Mouse (Mus musculus): ENCODE data around the gene Gpc5. TPM values are rescaled to one million over a fixed set of nuclear protein-coding genes. Genes with fewer than 3 reads are reported as not detected.

The Gpc5 gene
- total and polyA plus RNA-seq, 3 experiments, result 0.14 TPM; not detected in 2

DNA sequence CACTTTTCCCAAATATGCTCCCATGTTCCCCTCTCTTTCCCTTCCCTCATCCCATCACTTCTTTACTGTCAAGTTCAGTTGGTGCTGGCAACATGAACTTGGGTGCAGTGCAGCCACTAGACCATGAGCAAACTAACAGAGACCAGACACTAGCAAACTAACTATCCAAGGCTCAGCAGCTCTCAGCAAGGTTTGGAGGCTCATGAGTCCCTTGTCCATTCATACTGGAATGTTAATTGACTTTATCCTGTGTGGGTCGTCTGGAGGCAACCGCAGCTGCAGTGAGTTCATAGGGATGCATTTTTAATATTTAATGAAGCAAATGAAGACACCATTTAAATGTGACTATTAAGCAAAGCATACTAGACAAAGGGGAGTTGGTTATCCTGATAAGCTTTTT lies 1292.6 kb downstream of the Gpc5 start:
- TF ChIP-seq SIN3A (IDR thresholded peaks at IDR 0.05; ENCODE audit: low read length) (no peak), JUND (conservative IDR thresholded peaks at IDR 0.05; ENCODE audit: low read depth, low read length) (no peak), NELFE (IDR thresholded peaks at IDR 0.05; ENCODE audit: low read depth, low read length) (no peak), SMC3 (IDR thresholded peaks at IDR 0.05; ENCODE audit: low read depth, low read length) (no peak), ZKSCAN1 (IDR thresholded peaks at IDR 0.05; ENCODE audit: borderline replicate concordance, low read depth, low read length) (no peak), MEF2A (IDR thresholded peaks at IDR 0.05; ENCODE audit: borderline replicate concordance, low read depth, low read length) (no peak), JUN (IDR thresholded peaks at IDR 0.05; ENCODE audit: insufficient read depth, low read depth, low read length) (no peak), NRF1 (IDR thresholded peaks at IDR 0.05; ENCODE audit: low read depth, low read length) (no peak), MAX (IDR thresholded peaks at IDR 0.05; ENCODE audit: low read length) (no peak), UBTF (IDR thresholded peaks at IDR 0.05; ENCODE audit: low read depth, low read length) (no peak), CTCF (conservative IDR thresholded peaks at IDR 0.05 in 1 of 2, IDR thresholded peaks at IDR 0.05 in 1 of 2; ENCODE audit: low read depth in 2 of 2, low read length in 2 of 2) (no peak), RCOR1 (conservative IDR thresholded peaks at IDR 0.05; ENCODE audit: low read depth, low read length) (no peak), CHD1 (IDR thresholded peaks at IDR 0.05; ENCODE audit: low read depth, low read length) (no peak), HCFC1 (IDR thresholded peaks at IDR 0.05; ENCODE audit: low read depth, low read length) (no peak), GABPA (IDR thresholded peaks at IDR 0.05; ENCODE audit: insufficient replicate concordance, low read depth, low read length) (no peak), EP300 (IDR thresholded peaks at IDR 0.05; ENCODE audit: low read length) (no peak), ZNF384 (IDR thresholded peaks at IDR 0.05; ENCODE audit: low read depth, low read length) (no peak), PAX5 (IDR thresholded peaks at IDR 0.05; ENCODE audit: low read length) (no peak), KAT2A (IDR thresholded peaks at IDR 0.05; ENCODE audit: insufficient replicate concordance, low read length) (no peak), CHD2 (IDR thresholded peaks at IDR 0.05; ENCODE audit: low read length) (no peak)
- DNase-seq (ENCODE audit: extremely low read depth), result no peak
- in situ Hi-C loops (cut with MboI; ENCODE audit: low pct_ligation_motif_present, low pct_unique_long_range_greater_than_20kb, low sequenced_read_pairs) (no loop called here), dilution Hi-C loops (cut with MboI; ENCODE audit: extremely low pct_ligation_motif_present, extremely low pct_unique_long_range_greater_than_20kb, low sequenced_read_pairs) (no loop called here)
- H3K36me3 ChIP-seq (replicated peaks in 1 of 2; ENCODE audit: control insufficient read depth in 1 of 2, insufficient read depth in 1 of 2, low read length in 1 of 2), result no peaks in the 10 kb centered on the region
- H3K27ac ChIP-seq (ENCODE audit: insufficient read depth, low read depth), result no peak overlapping the region
- no peaks in the 10 kb centered on the region for H3K4me1 ChIP-seq (ENCODE audit: control insufficient read depth in 1 of 2, insufficient read depth in 2 of 2)
- H3K27me3 ChIP-seq (replicated peaks), result no peaks in the 10 kb centered on the region
- no peaks in the 10 kb centered on the region for H3K79me2 ChIP-seq (replicated peaks; ENCODE audit: control insufficient read depth, extremely low read depth, insufficient read depth, poor library complexity, severe bottlenecking)
- H3K4me3 ChIP-seq (replicated peaks in 1 of 3; ENCODE audit: low read depth in 2 of 3, low read length in 2 of 3, poor library complexity in 1 of 3), result no peak overlapping the region
- no peaks in the 10 kb centered on the region for H3K9me3 ChIP-seq (replicated peaks; ENCODE audit: low read length)
- H3K9ac ChIP-seq (ENCODE audit: insufficient read depth, low read depth), result no peak overlapping the region
- no peak overlapping the region for H3K4me2 ChIP-seq (ENCODE audit: insufficient read depth, low read depth, poor library complexity, severe bottlenecking)

DNA sequence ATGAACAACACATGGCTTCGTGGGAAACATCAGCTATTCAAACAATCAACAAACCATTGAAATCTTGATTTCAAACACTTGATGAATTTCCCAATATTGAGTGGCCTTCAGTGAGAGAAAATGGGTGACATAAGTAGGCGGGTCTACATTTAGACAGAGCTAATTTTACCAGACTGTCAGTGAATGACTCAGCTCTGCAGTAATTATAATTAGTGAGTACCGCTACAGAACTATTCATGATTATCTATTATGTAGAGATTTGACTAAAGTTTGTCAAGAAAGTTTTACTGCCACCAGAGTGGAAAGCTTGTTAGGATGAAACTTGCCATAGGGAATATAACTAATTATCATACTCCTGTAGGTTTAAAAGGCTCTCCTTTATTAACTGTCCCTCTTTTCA lies 1323.5 kb downstream of the Gpc5 start:
- no peak for DNase-seq (ENCODE audit: extremely low read depth)
- Histone ChIP-seq H3K9me3 (replicated peaks; ENCODE audit: low read length) (no peaks in the 10 kb centered on the region), H3K4me3 (replicated peaks in 1 of 3; ENCODE audit: low read depth in 2 of 3, low read length in 2 of 3, poor library complexity in 1 of 3) (no peak overlapping the region), H3K36me3 (replicated peaks in 1 of 2; ENCODE audit: control insufficient read depth in 1 of 2, insufficient read depth in 1 of 2, low read length in 1 of 2) (no peaks in the 10 kb centered on the region), H3K27ac (ENCODE audit: insufficient read depth, low read depth) (no peak overlapping the region), H3K4me2 (ENCODE audit: insufficient read depth, low read depth, poor library complexity, severe bottlenecking) (no peak overlapping the region), H3K4me1 (ENCODE audit: control insufficient read depth in 1 of 2, insufficient read depth in 2 of 2) (no peaks in the 10 kb centered on the region), H3K79me2 (replicated peaks; ENCODE audit: control insufficient read depth, extremely low read depth, insufficient read depth, poor library complexity, severe bottlenecking) (no peaks in the 10 kb centered on the region), H3K9ac (ENCODE audit: insufficient read depth, low read depth) (no peak overlapping the region), H3K27me3 (replicated peaks) (no peaks in the 10 kb centered on the region)
- dilution Hi-C loops (cut with MboI; ENCODE audit: extremely low pct_ligation_motif_present, extremely low pct_unique_long_range_greater_than_20kb, low sequenced_read_pairs), result no loop called here
- TF ChIP-seq JUND (conservative IDR thresholded peaks at IDR 0.05; ENCODE audit: low read depth, low read length) (no peak), CTCF (conservative IDR thresholded peaks at IDR 0.05 in 1 of 2, IDR thresholded peaks at IDR 0.05 in 1 of 2; ENCODE audit: low read depth in 2 of 2, low read length in 2 of 2) (no peak), ELF1 (IDR thresholded peaks at IDR 0.05; ENCODE audit: low read depth, low read length) (no peak), ZKSCAN1 (IDR thresholded peaks at IDR 0.05; ENCODE audit: borderline replicate concordance, low read depth, low read length) (no peak), EP300 (IDR thresholded peaks at IDR 0.05; ENCODE audit: low read length) (no peak), POLR2A (IDR thresholded peaks at IDR 0.05; ENCODE audit: low read depth, low read length) (no peak), CHD2 (IDR thresholded peaks at IDR 0.05; ENCODE audit: low read length) (no peak), USF1 (IDR thresholded peaks at IDR 0.05; ENCODE audit: low read depth, low read length) (no peak), MXI1 (IDR thresholded peaks at IDR 0.05; ENCODE audit: low read depth, low read length) (no peak), PAX5 (IDR thresholded peaks at IDR 0.05; ENCODE audit: low read length) (no peak), RAD21 (IDR thresholded peaks at IDR 0.05; ENCODE audit: low read depth, low read length) (no peak), ZMIZ1 (IDR thresholded peaks at IDR 0.05; ENCODE audit: low read depth, low read length) (no peak), ZC3H11A (IDR thresholded peaks at IDR 0.05; ENCODE audit: low read depth, low read length) (no peak), NELFE (IDR thresholded peaks at IDR 0.05; ENCODE audit: low read depth, low read length) (no peak), TCF12 (IDR thresholded peaks at IDR 0.05; ENCODE audit: low read depth, low read length) (no peak), JUN (IDR thresholded peaks at IDR 0.05; ENCODE audit: insufficient read depth, low read depth, low read length) (no peak)
- in situ Hi-C loops (cut with MboI; ENCODE audit: low pct_ligation_motif_present, low pct_unique_long_range_greater_than_20kb, low sequenced_read_pairs), result no loop called here

Measured in CH12.LX (cell line).